Mouse (Mus musculus) layer of hippocampus, postnatal 25 days (tissue): ENCODE measurements at regions not wholly inside any gene's neighbourhood (a gene's known extent, or its start where the extent isn't known, plus 50 kb on each side); places are given as distances from the start of the nearest gene placed in this dataset.

Experiments used
- DNase-seq, 2 experiments: peaks; one replicate each; pipeline ENCODE4 v3.0.0; 2022; ENCODE audit warnings: mixed read lengths in 2 of 2, low spot score in 1 of 2; ENCODE audit errors: extremely low spot score in 1 of 2

GRCm38 (mm10) chr1:73374531-73375375 is 359.0 kb upstream of the Tnp1 start:
- no peak for DNase-seq

- DNase-seq: no peak
Measured at GRCm38 (mm10) chr1:73368222-73368621, 352.5 kb upstream of the Tnp1 start.

GRCm38 (mm10) chr1:73365842-73366241 is 350.1 kb upstream of the Tnp1 start:
- DNase-seq: no peak

- DNase-seq: no peak
Measured at GRCm38 (mm10) chr1:73364300-73364683, 348.6 kb upstream of the Tnp1 start.

- no peak for DNase-seq
Measured at GRCm38 (mm10) chr1:73363549-73364299, 348.0 kb upstream of the Tnp1 start.

- DNase-seq: no peak
Measured at GRCm38 (mm10) chr1:73362122-73362521, 346.4 kb upstream of the Tnp1 start.

- no peak for DNase-seq
Measured at GRCm38 (mm10) chr1:73361300-73361699, 345.6 kb upstream of the Tnp1 start.

- DNase-seq: no peak
Measured at GRCm38 (mm10) chr1:73354447-73354846, 338.7 kb upstream of the Tnp1 start.

- DNase-seq: no peak
Measured at GRCm38 (mm10) chr1:73348476-73348875, 332.8 kb upstream of the Tnp1 start.

GRCm38 (mm10) chr1:73344587-73344986 is 328.9 kb upstream of the Tnp1 start:
- no peak for DNase-seq

GRCm38 (mm10) chr1:73341911-73342310 is 326.2 kb upstream of the Tnp1 start:
- DNase-seq: no peak

GRCm38 (mm10) chr1:73337401-73337800 is 321.7 kb upstream of the Tnp1 start:
- no peak for DNase-seq

GRCm38 (mm10) chr1:73309556-73309955 is 293.8 kb upstream of the Tnp1 start:
- no peak for DNase-seq

GRCm38 (mm10) chr1:73308420-73308819 is 292.7 kb upstream of the Tnp1 start:
- DNase-seq: no peak

- DNase-seq: no peak
Measured at GRCm38 (mm10) chr1:73307194-73307593, 291.5 kb upstream of the Tnp1 start.

GRCm38 (mm10) chr1:73299978-73300688 is 284.4 kb upstream of the Tnp1 start:
- no peak for DNase-seq

- DNase-seq: no peak
Measured at GRCm38 (mm10) chr1:73285342-73285741, 269.6 kb upstream of the Tnp1 start.

GRCm38 (mm10) chr1:73274480-73274879 is 258.8 kb upstream of the Tnp1 start:
- DNase-seq: no peak

- DNase-seq: no peak
Measured at GRCm38 (mm10) chr1:73270787-73271391, 255.2 kb upstream of the Tnp1 start.

- DNase-seq: no peak
Measured at GRCm38 (mm10) chr1:73269051-73269755, 253.5 kb upstream of the Tnp1 start.
